Mouse (Mus musculus) urinary bladder, postnatal 10 days (tissue): ENCODE data around the gene Ehbp1.

ENCODE experiments used
- DNase-seq: peaks from one replicate; pipeline ENCODE4 v3.0.0; 2022; ENCODE audit warnings: low spot score

The Ehbp1 gene

DNA sequence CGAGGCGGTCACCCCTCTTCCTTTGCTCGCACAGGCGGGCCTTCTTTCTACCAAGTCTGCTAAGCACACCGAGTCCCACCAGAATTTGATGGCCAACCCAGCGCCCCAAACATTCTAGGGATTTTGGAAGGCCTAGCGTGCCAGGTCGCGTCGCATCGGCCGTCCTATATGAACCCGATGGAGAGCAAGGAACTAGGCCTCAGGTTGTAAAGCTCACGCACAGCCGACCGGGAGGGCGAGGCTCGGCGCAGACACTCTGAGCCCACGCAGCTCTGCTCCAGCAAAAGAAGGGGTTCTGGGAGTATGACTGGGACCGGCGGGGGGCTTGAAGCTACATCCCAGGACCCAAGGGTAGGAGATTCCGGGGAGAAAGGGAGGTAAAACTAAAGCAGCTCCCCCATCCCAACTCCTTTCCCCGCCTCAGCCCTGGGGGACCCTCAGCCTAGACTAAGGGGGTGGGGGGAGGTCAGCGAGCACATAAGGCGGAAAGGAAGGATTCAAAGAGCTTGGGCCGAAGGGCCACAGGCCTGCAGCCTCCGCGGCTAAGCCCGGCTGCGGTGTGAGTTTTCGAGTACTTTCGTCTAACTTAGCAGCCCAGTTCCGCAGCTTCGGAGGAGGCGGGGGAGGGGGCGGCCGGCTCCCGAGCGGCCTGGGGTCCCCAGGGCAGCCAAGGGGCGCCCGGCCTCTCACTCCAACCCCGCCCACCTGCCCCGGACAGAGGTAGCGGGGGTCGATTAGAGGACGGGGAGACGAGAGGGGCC is 341.6 kb downstream of the Ehbp1 start:
- DNase-seq: no peak

GRCm38 (mm10) chr11:21999396-22000315 is 342.4 kb downstream of the Ehbp1 start:
- no peak for DNase-seq

GRCm38 (mm10) chr11:21998141-21999047 is 343.7 kb downstream of the Ehbp1 start:
- DNase-seq: no peak

GRCm38 (mm10) chr11:21997561-21998140 is 344.4 kb downstream of the Ehbp1 start:
- DNase-seq: no peak

DNA sequence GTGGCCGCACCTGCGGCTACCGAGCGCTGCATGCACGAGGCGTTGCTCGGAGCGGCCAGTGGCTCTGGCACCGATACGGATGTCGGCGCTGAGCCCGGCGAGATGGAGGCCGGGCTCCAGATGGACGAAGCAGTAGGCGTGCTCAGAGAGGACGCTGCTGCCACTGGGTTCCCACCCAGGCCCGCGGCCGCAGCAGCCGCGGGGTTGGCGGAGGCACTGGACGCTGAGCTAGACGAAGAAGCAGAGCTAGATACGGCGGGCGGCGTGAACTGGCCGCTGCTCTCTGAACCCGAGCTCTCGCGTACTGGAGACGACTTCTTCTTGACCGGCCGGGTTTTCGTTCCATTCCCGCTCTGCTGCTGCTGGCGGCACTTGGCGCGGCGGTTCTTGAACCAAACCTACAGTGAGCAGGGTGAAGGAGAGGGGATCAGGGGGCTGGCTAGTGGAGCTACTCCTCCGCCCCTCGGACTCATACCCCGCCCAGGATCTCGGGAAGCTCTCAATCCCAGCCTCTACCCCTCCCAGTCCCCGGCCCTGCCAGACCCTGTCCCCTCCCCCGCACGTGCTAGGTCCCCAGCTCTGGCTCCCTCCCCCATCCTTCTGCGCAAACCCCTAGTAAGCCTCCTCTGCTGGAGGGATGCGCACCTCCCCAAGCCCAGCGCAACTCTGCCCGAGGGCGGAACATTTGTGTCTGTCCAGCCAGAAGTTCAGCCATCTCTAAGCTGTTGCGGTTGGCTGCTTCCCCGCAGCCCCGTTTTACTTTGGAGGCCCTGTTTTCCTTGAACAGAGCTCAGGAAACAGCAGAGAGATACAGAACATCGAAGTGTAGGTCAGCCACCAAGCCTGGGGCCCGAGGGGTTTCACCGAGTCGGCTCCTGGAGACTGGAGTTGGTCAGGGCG is 345.2 kb downstream of the Ehbp1 start:
- no peak for DNase-seq

- DNase-seq: no peak
Observed at GRCm38 (mm10) chr11:21996325-21996647, 345.8 kb downstream of the Ehbp1 start.

DNA sequence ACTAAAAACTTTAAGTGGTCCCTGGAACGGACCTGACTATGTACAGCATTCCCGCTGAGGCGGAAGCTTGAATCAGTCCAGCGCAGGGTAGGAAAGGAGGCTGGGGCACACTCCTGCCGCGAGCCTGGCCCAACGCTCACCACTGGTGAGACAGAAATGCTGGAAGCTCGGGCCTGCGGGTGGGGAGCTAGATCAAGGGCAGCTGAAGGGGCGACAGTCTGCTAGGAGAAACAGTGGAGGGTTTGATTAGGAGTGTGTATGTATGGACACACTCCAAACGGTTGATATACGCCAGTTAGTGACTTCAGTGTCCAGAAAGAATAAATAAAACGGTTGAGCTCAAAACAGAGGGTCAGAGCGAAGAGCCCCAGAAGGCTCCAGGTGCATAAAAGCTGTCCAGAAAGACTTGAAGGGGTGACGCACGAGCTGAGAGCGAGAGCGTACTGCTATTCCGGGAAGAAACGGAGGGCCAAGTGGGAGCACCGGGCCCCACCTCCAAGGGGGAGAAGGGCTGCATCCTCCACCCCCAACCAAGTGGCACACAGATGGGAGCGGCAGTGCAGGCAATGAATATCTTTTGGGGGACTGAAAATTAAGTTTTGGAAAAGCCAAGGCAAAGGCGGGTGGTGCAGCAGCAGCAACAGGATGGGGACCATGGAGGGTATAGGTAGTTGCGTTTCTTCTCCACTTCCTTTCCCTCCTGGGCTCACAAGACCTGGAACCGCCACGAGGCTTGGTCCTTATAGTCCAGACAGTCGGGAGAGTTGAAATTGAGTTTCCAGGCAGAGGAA is 346.4 kb downstream of the Ehbp1 start:
- no peak for DNase-seq

GRCm38 (mm10) chr11:21994377-21995370 is 347.4 kb downstream of the Ehbp1 start:
- DNase-seq: no peak

DNA sequence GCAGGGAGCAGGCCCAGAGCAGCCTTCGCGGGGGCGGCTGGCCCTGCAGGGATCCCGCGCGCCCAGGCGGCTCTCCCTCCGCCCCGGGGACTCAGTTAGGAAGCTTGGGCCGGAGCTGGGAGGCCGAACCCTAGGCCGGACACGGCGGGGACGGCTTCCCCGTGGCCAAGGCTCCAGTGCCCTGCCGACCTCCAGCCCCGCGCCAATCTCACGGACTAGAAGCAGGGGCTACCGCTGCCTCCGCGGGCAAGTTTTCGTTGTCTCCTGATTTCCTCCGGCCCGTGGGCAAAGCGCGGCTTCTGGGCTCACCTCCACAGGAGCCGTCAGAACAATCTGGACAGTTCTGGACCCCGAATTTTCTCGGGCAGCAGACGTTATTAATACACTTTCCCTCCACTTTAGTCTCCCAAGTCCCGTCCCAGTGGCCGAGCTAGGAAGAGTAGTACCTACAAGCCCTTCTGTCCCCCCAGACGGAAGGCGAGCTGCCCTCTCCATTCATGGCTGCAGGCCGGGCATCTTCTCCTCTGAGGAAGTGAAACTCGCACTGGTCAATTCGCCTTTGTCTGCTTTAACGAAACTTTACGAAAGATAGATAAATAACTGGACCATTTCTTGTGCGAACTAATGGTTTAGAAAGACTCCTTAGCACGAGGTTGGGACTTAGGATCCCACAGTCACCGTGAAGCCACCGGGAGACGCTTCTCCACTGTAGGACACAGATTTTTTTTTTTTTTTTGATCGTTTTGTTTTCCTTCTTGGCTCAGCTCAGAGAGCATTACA is 348.3 kb downstream of the Ehbp1 start:
- no peak for DNase-seq

- DNase-seq: no peak
Observed at GRCm38 (mm10) chr11:21992761-21993596, 349.1 kb downstream of the Ehbp1 start.

DNA sequence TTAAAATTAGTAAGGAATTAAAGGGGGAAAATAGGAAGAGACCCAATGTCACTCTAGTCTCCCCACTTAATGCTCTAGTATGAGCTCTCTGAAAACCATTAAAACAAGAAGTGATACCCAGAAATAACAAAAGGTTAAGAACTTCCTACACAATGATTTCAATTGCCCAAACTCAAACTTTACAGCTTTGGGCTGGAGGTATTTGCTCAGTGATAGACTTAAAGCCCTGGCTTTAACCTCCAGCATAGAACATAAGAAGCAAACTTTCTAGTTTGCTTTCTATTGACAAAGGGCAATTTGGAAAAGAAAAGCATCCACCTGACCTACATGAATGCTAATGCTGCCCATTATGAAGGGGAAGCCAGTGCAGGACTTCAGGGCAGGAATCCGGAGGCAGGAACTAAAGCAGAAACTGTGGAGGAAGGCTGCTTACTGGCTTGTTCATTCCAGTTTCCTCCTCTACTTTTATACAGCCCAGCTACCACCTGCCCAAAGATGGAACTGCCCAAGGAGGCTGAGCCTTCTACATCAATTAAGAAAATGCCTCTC is 353.6 kb downstream of the Ehbp1 start:
- no peak for DNase-seq

- no peak for DNase-seq
Observed at GRCm38 (mm10) chr11:21985118-21985517, 357.0 kb downstream of the Ehbp1 start.

DNA sequence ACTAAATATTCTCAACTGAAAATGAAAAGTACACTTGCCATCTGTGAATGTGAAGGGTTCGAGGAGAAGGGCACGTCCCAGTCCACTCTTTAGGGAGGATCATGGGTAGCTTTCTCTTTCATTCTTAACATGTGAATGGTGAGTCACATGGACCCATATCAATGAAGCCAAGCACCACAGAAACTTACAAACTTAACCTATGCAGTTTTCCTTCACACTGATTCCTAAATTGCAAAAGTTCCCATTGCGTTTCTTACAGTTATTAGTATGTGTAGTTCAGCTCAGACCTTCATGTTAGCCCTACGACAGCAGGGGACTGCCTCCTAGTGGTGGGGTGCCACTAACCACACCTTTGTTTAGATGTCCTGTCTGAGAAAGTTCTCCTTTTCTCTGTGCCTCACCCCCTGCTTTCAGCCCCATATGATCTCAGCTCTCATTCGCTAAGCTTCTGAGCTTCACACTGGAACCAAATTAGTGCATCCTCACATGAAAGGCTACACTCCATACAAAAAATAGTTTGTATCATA is 368.0 kb downstream of the Ehbp1 start:
- DNase-seq: no peak

- no peak for DNase-seq
Observed at GRCm38 (mm10) chr11:21973597-21973996, 368.5 kb downstream of the Ehbp1 start.

DNA sequence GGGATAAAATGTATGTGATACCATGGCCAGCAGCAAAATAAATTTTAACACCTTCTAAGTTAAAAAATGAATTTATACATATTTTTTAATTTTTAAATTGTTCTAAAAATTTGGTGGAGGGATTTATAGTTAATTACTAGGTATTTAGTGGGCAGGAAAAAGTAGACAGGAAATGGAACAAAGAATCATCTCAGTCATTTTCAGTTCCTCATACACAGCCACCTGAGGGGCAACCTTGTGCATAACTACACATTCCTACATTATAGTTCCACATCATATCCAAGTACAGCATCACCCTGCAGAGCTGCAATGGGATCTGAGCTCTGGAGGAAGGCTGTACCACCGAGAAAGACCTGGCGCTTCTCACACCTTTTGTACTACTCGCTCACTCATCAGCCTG is 373.2 kb downstream of the Ehbp1 start:
- DNase-seq: no peak
